ENCODE assay signal across 7 mouse cellular contexts in the genomic region with DNA sequence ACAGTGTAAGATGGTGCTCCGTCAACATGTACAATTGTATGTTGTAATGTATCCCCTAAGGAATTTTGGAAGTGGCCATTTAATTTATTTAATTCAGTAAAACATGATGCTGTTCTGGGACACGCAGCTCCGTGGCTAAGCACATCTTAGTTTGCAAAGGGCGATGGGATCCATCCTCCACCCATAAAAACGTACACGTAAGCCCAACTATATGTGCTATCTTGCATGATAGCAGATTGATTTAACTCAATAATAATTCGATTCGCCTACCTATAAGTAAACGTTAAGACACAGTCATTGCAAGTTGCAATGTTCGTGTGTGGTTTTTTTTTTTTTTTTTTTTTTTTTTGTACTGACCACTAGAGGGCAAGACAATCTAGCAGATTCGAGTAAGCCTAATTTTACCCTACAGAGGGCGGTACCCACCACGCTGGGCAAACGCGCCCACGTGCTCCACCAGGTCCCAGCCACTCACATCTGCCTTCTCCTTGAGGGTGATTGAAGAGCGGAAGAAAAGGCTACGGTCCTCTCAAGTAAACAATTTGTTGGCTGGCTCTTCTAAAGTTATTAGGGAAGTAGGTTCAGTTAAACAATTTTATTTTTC.
DNase-seq lines count a peak whose midpoint lies in the region; ATAC-seq lines count a peak whose summit lies in the region.

No protein-coding gene starts in this region.

- no peak overlapping the region for H3K9ac ChIP-seq in intestine, embryonic 16.5 days (ENCODE audit: low read depth, low read length)

- WGBS in intestine, embryonic 16.5 days, result 21% methylated on average over 18 of the region's 18 CpGs

- no peaks in the 10 kb centered on the region for H3K9me3 ChIP-seq in intestine, embryonic 16.5 days (ENCODE audit: control insufficient read depth, low read length)

- H3K27me3 ChIP-seq in intestine, embryonic 16.5 days (replicated peaks; ENCODE audit: control insufficient read depth, insufficient read depth, low read length), result no peaks in the 10 kb centered on the region

- no peaks in the 10 kb centered on the region for H3K36me3 ChIP-seq in intestine, embryonic 16.5 days (ENCODE audit: control insufficient read depth, insufficient read depth, low read length)

- no peaks in the 10 kb centered on the region for H3K4me1 ChIP-seq in intestine, embryonic 16.5 days (ENCODE audit: control insufficient read depth, insufficient read depth, low read length)

- no peak overlapping the region for H3K27ac ChIP-seq in intestine, embryonic 16.5 days (ENCODE audit: low read length)

- H3K4me2 ChIP-seq in intestine, embryonic 16.5 days (ENCODE audit: low read depth, low read length), result no peak overlapping the region

- no peak overlapping the region for H3K4me3 ChIP-seq in intestine, embryonic 16.5 days (ENCODE audit: low read length)

- DNase-seq in adrenal gland, adult 2 months, result peak; percentile 49
- peak; percentile 41 to 59 for DNase-seq in cerebellum, postnatal 4 days (ENCODE audit: low spot score in 2 of 2)
- peak; percentile 31 for DNase-seq in gastrocnemius, postnatal 10 days
- DNase-seq in left cerebral cortex, adult 8-10 months (ENCODE audit: low spot score in 2 of 2), result peak; percentile 5 to 35
- peak; percentile 57 to 62 for DNase-seq in right cerebral cortex, adult 2 months (ENCODE audit: low spot score in 2 of 2)

- peak; percentile 91 for ATAC-seq in intestine, embryonic 16.5 days
- peak; percentile 98 for ATAC-seq in megakaryocyte, adult 5-6 weeks (ENCODE audit: poor library complexity, severe bottlenecking)
